Mouse (Mus musculus): ENCODE data around the gene Wfdc11. TPM values are rescaled to one million over a fixed set of nuclear protein-coding genes. Genes with fewer than 3 reads are reported as not detected.

The Wfdc11 gene
- polyA plus RNA-seq, 1 experiment from 2014 or later, result not detected

- no peaks in the 10 kb centered on the region for H3K9me3 ChIP-seq (replicated peaks; ENCODE audit: control insufficient read depth, low read length, poor library complexity, severe bottlenecking)
- H3K36me3 ChIP-seq (ENCODE audit: control insufficient read depth, insufficient read depth, low read length), result no peaks in the 10 kb centered on the region
- H3K4me1 ChIP-seq (ENCODE audit: control insufficient read depth, insufficient read depth, low read length), result no peaks in the 10 kb centered on the region
- no peak within 1 kb of the TSS for H3K9ac ChIP-seq (ENCODE audit: low read depth, low read length)
- WGBS, result 79% methylated on average over 9 of the region's 9 CpGs
- ATAC-seq, result no peak
- no peak within 1 kb of the TSS for H3K4me2 ChIP-seq (ENCODE audit: low read length)
- no peaks in the 10 kb centered on the region for H3K27me3 ChIP-seq (ENCODE audit: control insufficient read depth, insufficient read depth, low read depth, low read length)
- no peak within 1 kb of the TSS for H3K4me3 ChIP-seq (ENCODE audit: low read depth, low read length)
- no peak within 1 kb of the TSS for H3K27ac ChIP-seq (ENCODE audit: low read length)
These were observed 17.4 kb downstream of the Wfdc11 start, which contains the start of gene Wfdc9 for GRCm38 (mm10) chr2:164656483-164656882. Gene Wfdc9 (minus strand): TSS chr2:164656583.

GRCm38 (mm10) chr2:164655858-164656257 lies 18.0 kb downstream of the Wfdc11 start, which contains the start of gene Wfdc10:
Gene Wfdc10 (plus strand): TSS chr2:164656046.
- Histone ChIP-seq H3K4me3 (ENCODE audit: low read depth, low read length) (no peak within 1 kb of the TSS), H3K4me1 (ENCODE audit: control insufficient read depth, insufficient read depth, low read length) (no peaks in the 10 kb centered on the region), H3K36me3 (ENCODE audit: control insufficient read depth, insufficient read depth, low read length) (no peaks in the 10 kb centered on the region), H3K27ac (ENCODE audit: low read length) (no peak within 1 kb of the TSS), H3K9me3 (replicated peaks; ENCODE audit: control insufficient read depth, low read length, poor library complexity, severe bottlenecking) (no peaks in the 10 kb centered on the region), H3K27me3 (ENCODE audit: control insufficient read depth, insufficient read depth, low read depth, low read length) (no peaks in the 10 kb centered on the region), H3K4me2 (ENCODE audit: low read length) (no peak within 1 kb of the TSS), H3K9ac (ENCODE audit: low read depth, low read length) (no peak within 1 kb of the TSS)
- 17% methylated on average over 11 of the region's 11 CpGs for WGBS
- no peak for ATAC-seq

GRCm38 (mm10) chr2:164641881-164642673 lies 31.8 kb downstream of the Wfdc11 start:
- Histone ChIP-seq H3K9ac (ENCODE audit: low read depth, low read length) (no peak overlapping the region), H3K4me2 (ENCODE audit: low read length) (no peak overlapping the region), H3K36me3 (ENCODE audit: control insufficient read depth, insufficient read depth, low read length) (no peaks in the 10 kb centered on the region), H3K27ac (ENCODE audit: low read length) (no peak overlapping the region), H3K27me3 (ENCODE audit: control insufficient read depth, insufficient read depth, low read depth, low read length) (no peaks in the 10 kb centered on the region), H3K9me3 (replicated peaks; ENCODE audit: control insufficient read depth, low read length, poor library complexity, severe bottlenecking) (no peaks in the 10 kb centered on the region), H3K4me3 (ENCODE audit: low read depth, low read length) (no peak overlapping the region), H3K4me1 (ENCODE audit: control insufficient read depth, insufficient read depth, low read length) (no peaks in the 10 kb centered on the region)
- ATAC-seq, result no peak
- WGBS, result 76% methylated on average over 13 of the region's 13 CpGs

DNA sequence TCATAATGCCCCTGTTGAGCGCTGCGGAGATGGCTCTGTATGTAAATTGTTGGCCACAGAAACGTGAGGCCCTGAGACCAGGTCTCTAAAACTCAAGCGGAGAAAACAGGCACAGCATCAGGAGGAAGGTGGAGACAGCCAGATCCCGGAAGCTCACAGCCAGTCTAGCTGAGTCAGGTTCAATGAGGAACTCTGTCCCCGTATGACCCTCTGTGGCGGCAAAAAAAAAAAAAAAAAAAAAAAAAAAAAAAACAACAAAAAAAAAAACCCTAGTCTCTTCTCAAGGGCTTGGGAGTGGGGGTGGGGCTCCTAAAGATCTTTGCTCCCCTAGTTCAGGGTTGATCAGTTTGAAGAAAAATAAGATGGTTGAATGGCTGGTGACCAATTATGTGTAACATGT lies 32.8 kb downstream of the Wfdc11 start:
- ATAC-seq, result no peak
- Histone ChIP-seq H3K36me3 (ENCODE audit: control insufficient read depth, insufficient read depth, low read length) (no peaks in the 10 kb centered on the region), H3K9me3 (replicated peaks; ENCODE audit: control insufficient read depth, low read length, poor library complexity, severe bottlenecking) (no peaks in the 10 kb centered on the region), H3K4me2 (ENCODE audit: low read length) (no peak overlapping the region), H3K27ac (ENCODE audit: low read length) (no peak overlapping the region), H3K4me1 (ENCODE audit: control insufficient read depth, insufficient read depth, low read length) (no peaks in the 10 kb centered on the region), H3K27me3 (ENCODE audit: control insufficient read depth, insufficient read depth, low read depth, low read length) (no peaks in the 10 kb centered on the region), H3K9ac (ENCODE audit: low read depth, low read length) (no peak overlapping the region), H3K4me3 (ENCODE audit: low read depth, low read length) (no peak overlapping the region)
- 62% methylated on average over 7 of the region's 7 CpGs for WGBS

DNA sequence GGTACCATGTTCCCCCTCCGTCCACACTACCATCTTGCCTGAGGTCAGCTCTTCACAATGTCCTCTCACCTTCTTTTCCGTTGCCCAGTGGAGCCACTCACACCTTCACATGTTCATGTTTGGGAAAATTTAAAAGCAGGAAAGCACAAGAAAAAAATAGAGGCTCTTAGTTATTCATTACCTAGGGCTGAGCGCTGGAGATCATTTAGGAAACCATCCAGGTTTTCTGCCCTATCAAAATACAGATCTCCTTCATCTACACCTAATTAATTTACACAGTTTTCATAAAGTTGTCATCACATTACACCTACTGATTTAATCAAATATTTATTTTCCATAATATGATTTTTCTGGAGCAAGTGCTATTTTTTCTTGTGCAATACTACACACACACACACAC lies 35.2 kb downstream of the Wfdc11 start, which contains the start of gene Wfdc16:
Wfdc16 (minus strand) TSS at position 101 of the 400 bp plus-strand sequence.
- no peaks in the 10 kb centered on the region for H3K27me3 ChIP-seq (ENCODE audit: control insufficient read depth, insufficient read depth, low read depth, low read length)
- no peak for ATAC-seq
- H3K27ac ChIP-seq (ENCODE audit: low read length), result no peak within 1 kb of the TSS
- H3K36me3 ChIP-seq (ENCODE audit: control insufficient read depth, insufficient read depth, low read length), result no peaks in the 10 kb centered on the region
- no peaks in the 10 kb centered on the region for H3K4me1 ChIP-seq (ENCODE audit: control insufficient read depth, insufficient read depth, low read length)
- no peaks in the 10 kb centered on the region for H3K9me3 ChIP-seq (replicated peaks; ENCODE audit: control insufficient read depth, low read length, poor library complexity, severe bottlenecking)
- 92% methylated on average over 3 of the region's 3 CpGs for WGBS
- H3K4me3 ChIP-seq (ENCODE audit: low read depth, low read length), result no peak within 1 kb of the TSS
- H3K9ac ChIP-seq (ENCODE audit: low read depth, low read length), result no peak within 1 kb of the TSS
- H3K4me2 ChIP-seq (ENCODE audit: low read length), result no peak within 1 kb of the TSS

- Histone ChIP-seq H3K27ac (ENCODE audit: low read length) (no peak overlapping the region), H3K4me3 (ENCODE audit: low read depth, low read length) (no peak overlapping the region), H3K4me2 (ENCODE audit: low read length) (no peak overlapping the region), H3K9me3 (replicated peaks; ENCODE audit: control insufficient read depth, low read length, poor library complexity, severe bottlenecking) (no peaks in the 10 kb centered on the region), H3K4me1 (ENCODE audit: control insufficient read depth, insufficient read depth, low read length) (no peaks in the 10 kb centered on the region), H3K9ac (ENCODE audit: low read depth, low read length) (no peak overlapping the region), H3K27me3 (ENCODE audit: control insufficient read depth, insufficient read depth, low read depth, low read length) (no peaks in the 10 kb centered on the region), H3K36me3 (ENCODE audit: control insufficient read depth, insufficient read depth, low read length) (no peaks in the 10 kb centered on the region)
- ATAC-seq, result no peak
- WGBS, result 80% methylated on average over 9 of the region's 9 CpGs
These were observed 38.6 kb downstream of the Wfdc11 start for GRCm38 (mm10) chr2:164635266-164635665.

DNA sequence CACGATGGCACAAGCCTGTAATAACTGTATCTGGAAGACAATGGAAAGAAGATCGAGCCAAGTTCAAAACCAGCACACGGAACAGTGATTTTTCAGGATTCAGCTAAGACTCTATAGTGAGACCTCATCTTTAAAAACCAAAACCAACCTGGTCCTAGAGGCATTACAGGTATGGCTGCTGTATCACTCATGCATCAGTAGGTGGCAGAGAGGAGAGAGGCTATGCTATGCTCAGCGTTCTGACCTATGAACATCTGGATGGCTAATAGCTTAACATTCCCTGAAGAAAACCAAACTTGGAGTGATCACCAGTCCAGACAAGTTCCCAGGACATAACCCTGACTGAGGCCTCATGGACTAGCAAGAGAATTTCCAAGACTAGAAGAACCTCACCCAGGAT lies 52.1 kb downstream of the Wfdc11 start:
- no peak overlapping the region for H3K4me2 ChIP-seq (ENCODE audit: low read length)
- no peaks in the 10 kb centered on the region for H3K4me1 ChIP-seq (ENCODE audit: control insufficient read depth, insufficient read depth, low read length)
- no peak overlapping the region for H3K4me3 ChIP-seq (ENCODE audit: low read depth, low read length)
- no peaks in the 10 kb centered on the region for H3K9me3 ChIP-seq (replicated peaks; ENCODE audit: control insufficient read depth, low read length, poor library complexity, severe bottlenecking)
- ATAC-seq, result no peak
- no peak overlapping the region for H3K9ac ChIP-seq (ENCODE audit: low read depth, low read length)
- WGBS, result 88% methylated on average over 4 of the region's 4 CpGs
- H3K27me3 ChIP-seq (ENCODE audit: control insufficient read depth, insufficient read depth, low read depth, low read length), result no peaks in the 10 kb centered on the region
- H3K27ac ChIP-seq (ENCODE audit: low read length), result no peak overlapping the region
- H3K36me3 ChIP-seq (ENCODE audit: control insufficient read depth, insufficient read depth, low read length), result no peaks in the 10 kb centered on the region

- no peak overlapping the region for H3K9ac ChIP-seq (ENCODE audit: low read depth, low read length)
- no peaks in the 10 kb centered on the region for H3K4me1 ChIP-seq (ENCODE audit: control insufficient read depth, insufficient read depth, low read length)
- H3K27me3 ChIP-seq (ENCODE audit: control insufficient read depth, insufficient read depth, low read depth, low read length), result no peaks in the 10 kb centered on the region
- no peak overlapping the region for H3K4me3 ChIP-seq (ENCODE audit: low read depth, low read length)
- 78% methylated on average over 5 of the region's 5 CpGs for WGBS
- no peaks in the 10 kb centered on the region for H3K36me3 ChIP-seq (ENCODE audit: control insufficient read depth, insufficient read depth, low read length)
- no peak overlapping the region for H3K27ac ChIP-seq (ENCODE audit: low read length)
- H3K9me3 ChIP-seq (replicated peaks; ENCODE audit: control insufficient read depth, low read length, poor library complexity, severe bottlenecking), result no peaks in the 10 kb centered on the region
- no peak overlapping the region for H3K4me2 ChIP-seq (ENCODE audit: low read length)
- no peak for ATAC-seq
These were observed 54.8 kb downstream of the Wfdc11 start for GRCm38 (mm10) chr2:164619050-164619449.

GRCm38 (mm10) chr2:164615386-164615785 lies 58.5 kb downstream of the Wfdc11 start:
- Histone ChIP-seq H3K4me1 (ENCODE audit: control insufficient read depth, insufficient read depth, low read length) (no peaks in the 10 kb centered on the region), H3K4me2 (ENCODE audit: low read length) (no peak overlapping the region), H3K36me3 (ENCODE audit: control insufficient read depth, insufficient read depth, low read length) (no peaks in the 10 kb centered on the region), H3K27ac (ENCODE audit: low read length) (no peak overlapping the region), H3K27me3 (ENCODE audit: control insufficient read depth, insufficient read depth, low read depth, low read length) (no peaks in the 10 kb centered on the region), H3K9me3 (replicated peaks; ENCODE audit: control insufficient read depth, low read length, poor library complexity, severe bottlenecking) (no peaks in the 10 kb centered on the region), H3K9ac (ENCODE audit: low read depth, low read length) (no peak overlapping the region), H3K4me3 (ENCODE audit: low read depth, low read length) (no peak overlapping the region)
- WGBS, result 91% methylated on average over 3 of the region's 3 CpGs
- ATAC-seq, result no peak
